Mouse (Mus musculus) midbrain, embryonic 14.5 days (tissue): ENCODE data around the gene Uvrag. TPM values are rescaled to one million over a fixed set of nuclear protein-coding genes. Genes with fewer than 3 reads are reported as not detected.

Experiments used
- ATAC-seq: fragments of 200-750 bp; cut with Nextera tagmentation; 2 replicates; pipeline ENCODE4 v1.8.0; 2017; ENCODE audit warnings: moderate number of reproducible peaks, moderate library complexity; ENCODE audit not compliant: low FRiP score, low TSS enrichment
- DNase-seq: peaks from one replicate; pipeline ENCODE4 v3.0.0-alpha.2; 2015
- H3K27ac ChIP-seq: fragments of 300-500 bp; sonication (generic); replicated peaks from 2 replicates; pipeline ENCODE4 v1.5.1; 2014; ENCODE audit warnings: mild to moderate bottlenecking, low read depth, low read length, moderate library complexity
- H3K27me3 ChIP-seq: fragments of 300-500 bp; sonication (generic); 2 replicates; pipeline ENCODE4 v1.6.1; 2014; ENCODE audit warnings: low read length, control low read depth, mixed read lengths; ENCODE audit not compliant: control insufficient read depth, insufficient read depth
- H3K36me3 ChIP-seq: fragments of 300-500 bp; sonication (generic); 2 replicates; pipeline ENCODE4 v1.6.1; 2014; ENCODE audit warnings: low read length, control low read depth; ENCODE audit not compliant: control insufficient read depth, insufficient read depth
- H3K4me1 ChIP-seq: fragments of 300-500 bp; sonication (generic); 2 replicates; pipeline ENCODE4 v1.6.1; 2014; ENCODE audit warnings: mild to moderate bottlenecking, antibody characterized with exemption, low read length, control low read depth; ENCODE audit not compliant: control insufficient read depth, insufficient read depth
- H3K4me2 ChIP-seq: fragments of 300-500 bp; sonication (generic); 2 replicates; pipeline ENCODE4 v1.6.1; 2014; ENCODE audit warnings: mild to moderate bottlenecking, low read length, moderate library complexity
- H3K4me3 ChIP-seq: fragments of 300-500 bp; sonication (generic); replicated peaks from 2 replicates; pipeline ENCODE4 v1.5.1; 2014; ENCODE audit warnings: low read depth, low read length
- H3K9ac ChIP-seq: fragments of 300-500 bp; sonication (generic); replicated peaks from 2 replicates; pipeline ENCODE4 v1.6.1; 2014; ENCODE audit warnings: mild to moderate bottlenecking, low read length, moderate library complexity
- H3K9me3 ChIP-seq: fragments of 300-500 bp; sonication (generic); 2 replicates; pipeline ENCODE4 v1.6.1; 2016; ENCODE audit warnings: low read length, control low read depth, mixed read lengths; ENCODE audit not compliant: control insufficient read depth
- WGBS: fragments of 180-500 bp; shearing (Covaris S2); extraction: QIAGEN DNeasy Blood & Tissue Kit; methylation state at CpG from one replicate; pipeline ENCODE4 v1.1.7; 2014; 5-methylcytosine and 5-hydroxymethylcytosine counted together
- polyA plus RNA-seq: library from polyadenylated mRNA; unstranded; fragments of >200 nt; fragmentation: Nextera tagmentation; extraction: Ambion mirVana; gene quantifications from 2 replicates; pipeline ENCODE4 v1.2.1, GENCODE M21; 2014

Uvrag gene
- polyA plus RNA-seq, 1 experiment from 2014 or later = 21.0 TPM

GRCm38 (mm10) chr7:98907476-98907875 lies 233.5 kb downstream of the Uvrag start:
- H3K9ac ChIP-seq = no peak overlapping the region
- H3K4me3 ChIP-seq = no peak overlapping the region
- no peaks in the 10 kb centered on the region for H3K4me1 ChIP-seq
- ATAC-seq = no peak
- H3K9me3 ChIP-seq = no peaks in the 10 kb centered on the region
- 79% methylated on average over 4 of the region's 4 CpGs for WGBS
- no peak overlapping the region for H3K27ac ChIP-seq
- no peak overlapping the region for H3K4me2 ChIP-seq
- DNase-seq = no peak
- H3K36me3 ChIP-seq = no peaks in the 10 kb centered on the region
- no peaks in the 10 kb centered on the region for H3K27me3 ChIP-seq

DNA sequence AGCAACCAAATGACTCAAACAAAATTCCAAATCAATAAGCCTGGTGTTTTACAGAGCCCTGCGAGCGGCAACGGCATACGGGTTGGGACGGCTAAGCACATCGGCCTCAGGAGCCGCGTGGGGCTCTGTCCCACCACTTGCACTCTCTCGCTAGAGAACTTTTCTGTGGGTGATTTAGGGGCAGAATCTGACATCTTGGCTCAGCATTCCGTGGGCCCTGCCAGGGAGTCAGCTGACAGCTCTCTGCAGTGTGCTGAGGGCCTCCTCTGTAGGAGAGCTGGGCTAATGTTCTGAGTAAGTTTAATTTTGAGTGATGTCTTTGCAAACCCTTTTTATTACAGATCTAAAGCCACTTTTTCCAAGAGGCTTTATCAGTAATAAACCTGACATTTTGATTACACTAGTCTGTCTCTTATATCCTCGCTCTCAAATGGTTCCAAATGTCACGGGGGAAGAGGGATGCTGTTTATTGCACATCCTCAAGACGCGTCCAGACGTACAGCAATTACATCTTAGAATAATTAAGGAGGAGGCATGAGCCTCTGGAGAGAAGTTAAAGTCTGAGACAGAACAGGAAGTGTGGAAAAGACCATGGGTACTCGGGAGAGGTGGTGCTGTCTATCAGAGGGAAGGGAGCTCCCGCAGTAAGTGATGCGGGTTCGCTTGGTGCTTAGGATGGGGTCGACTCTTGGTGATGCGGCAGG lies 236.1 kb downstream of the Uvrag start:
- DNase-seq (no peak), ATAC-seq (no peak)
- no peaks in the 10 kb centered on the region for H3K9me3 ChIP-seq
- no peak overlapping the region for H3K9ac ChIP-seq
- no peak overlapping the region for H3K27ac ChIP-seq
- H3K36me3 ChIP-seq = no peaks in the 10 kb centered on the region
- 82% methylated on average over 21 of the region's 21 CpGs for WGBS
- no peak overlapping the region for H3K4me2 ChIP-seq
- H3K4me3 ChIP-seq = no peak overlapping the region
- H3K4me1 ChIP-seq = no peaks in the 10 kb centered on the region
- no peaks in the 10 kb centered on the region for H3K27me3 ChIP-seq

- ATAC-seq (no peak), DNase-seq (no peak)
- Histone ChIP-seq H3K9ac (no peak overlapping the region), H3K27ac (no peak overlapping the region), H3K9me3 (no peaks in the 10 kb centered on the region), H3K4me1 (no peaks in the 10 kb centered on the region), H3K27me3 (no peaks in the 10 kb centered on the region), H3K4me2 (no peak overlapping the region), H3K36me3 (no peaks in the 10 kb centered on the region), H3K4me3 (no peak overlapping the region)
- WGBS = 53% methylated on average over 5 of the region's 5 CpGs
These were observed 237.1 kb downstream of the Uvrag start for GRCm38 (mm10) chr7:98903884-98904283.

DNA sequence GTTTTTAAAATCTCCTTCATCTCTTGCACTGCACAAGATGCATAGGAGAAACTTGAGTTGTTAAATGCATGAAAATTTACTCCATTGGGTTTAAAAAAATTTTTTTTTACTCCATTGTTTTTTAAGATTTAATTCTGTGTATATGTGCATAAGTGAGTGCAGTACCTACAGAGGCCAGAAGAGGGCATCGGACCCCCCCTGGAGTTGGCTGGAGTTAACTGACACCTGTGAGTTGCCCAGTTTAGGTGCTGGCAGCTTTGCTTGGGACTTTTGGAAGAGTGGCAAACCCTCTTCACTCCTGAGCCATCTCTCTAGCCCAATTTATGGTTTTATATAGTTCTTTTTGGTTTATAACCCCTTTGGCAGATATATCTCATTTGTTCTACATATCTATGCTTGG lies 239.8 kb downstream of the Uvrag start:
- Histone ChIP-seq H3K36me3 (no peaks in the 10 kb centered on the region), H3K27me3 (no peaks in the 10 kb centered on the region), H3K9me3 (no peaks in the 10 kb centered on the region), H3K9ac (no peak overlapping the region), H3K4me2 (no peak overlapping the region), H3K4me3 (no peak overlapping the region), H3K4me1 (no peaks in the 10 kb centered on the region), H3K27ac (no peak overlapping the region)
- DNase-seq (no peak), ATAC-seq (no peak)
- WGBS = 94% methylated on average over 1 of the region's 1 CpGs

- Histone ChIP-seq H3K36me3 (no peaks in the 10 kb centered on the region), H3K27ac (no peak overlapping the region), H3K4me3 (no peak overlapping the region), H3K9ac (no peak overlapping the region), H3K27me3 (no peaks in the 10 kb centered on the region), H3K9me3 (no peaks in the 10 kb centered on the region), H3K4me2 (no peak overlapping the region), H3K4me1 (0 out of 2 replicates have a peak, but pooled peaks cover 6% of the 10 kb centered on the region)
- ATAC-seq (no peak), DNase-seq (no peak)
- 93% methylated on average over 4 of the region's 4 CpGs for WGBS
These were observed 241.1 kb downstream of the Uvrag start for GRCm38 (mm10) chr7:98899815-98900214.

DNA sequence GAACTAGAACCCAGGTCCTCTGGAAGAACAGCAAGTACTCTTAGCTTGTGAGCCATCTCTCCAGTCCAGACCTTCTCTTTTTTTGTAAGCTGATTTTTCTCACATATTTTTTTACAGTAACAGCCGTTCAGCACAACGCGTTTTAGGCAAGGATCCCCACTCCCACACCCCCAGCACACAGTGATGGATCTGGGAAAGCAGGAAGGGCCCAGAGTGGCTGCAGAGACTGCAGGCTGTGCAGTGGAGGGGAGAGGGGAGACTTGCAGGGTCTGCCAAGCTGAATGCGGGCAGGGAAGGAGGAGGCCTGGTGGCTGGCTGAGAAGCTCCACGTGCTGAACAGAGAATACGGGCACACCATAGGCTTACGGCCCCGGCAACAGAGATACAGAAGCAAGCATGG lies 243.6 kb downstream of the Uvrag start:
- H3K27ac ChIP-seq = no peak overlapping the region
- H3K27me3 ChIP-seq = no peaks in the 10 kb centered on the region
- no peak overlapping the region for H3K4me3 ChIP-seq
- H3K9ac ChIP-seq = no peak overlapping the region
- DNase-seq (no peak), ATAC-seq (no peak)
- no peaks in the 10 kb centered on the region for H3K36me3 ChIP-seq
- H3K9me3 ChIP-seq = no peaks in the 10 kb centered on the region
- WGBS = 95% methylated on average over 8 of the region's 8 CpGs
- 0 out of 2 replicates have a peak, but pooled peaks cover 6% of the 10 kb centered on the region for H3K4me1 ChIP-seq
- H3K4me2 ChIP-seq = no peak overlapping the region

DNA sequence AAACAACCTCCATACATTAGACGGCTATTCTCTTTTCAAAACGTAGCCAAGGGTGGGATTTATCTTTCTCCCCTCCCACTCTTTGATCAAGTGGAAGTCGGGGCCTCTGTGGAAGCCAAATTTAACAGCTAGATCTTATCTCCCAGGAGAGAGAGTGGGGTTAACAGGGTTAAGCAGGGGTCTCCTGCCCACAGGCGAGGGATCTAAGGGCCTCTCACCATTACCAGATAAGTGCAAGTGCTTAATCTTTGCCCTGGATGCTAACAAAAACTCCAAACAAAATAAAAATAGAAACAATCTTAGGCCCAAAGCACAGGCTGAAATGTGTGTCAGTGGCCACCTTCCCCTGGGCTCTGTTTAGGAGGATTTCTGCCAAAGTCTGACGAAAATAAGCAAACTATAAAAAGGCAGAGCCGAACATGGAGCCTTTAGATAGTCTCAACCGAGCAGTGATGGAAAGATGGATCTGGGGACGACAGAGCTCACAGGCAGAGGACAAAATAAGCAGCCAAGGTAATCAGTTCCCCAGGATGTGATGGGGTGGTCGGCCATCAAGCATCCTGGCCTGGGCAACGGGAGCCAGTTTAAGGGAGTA lies 245.3 kb downstream of the Uvrag start:
- H3K36me3 ChIP-seq = no peaks in the 10 kb centered on the region

DNA sequence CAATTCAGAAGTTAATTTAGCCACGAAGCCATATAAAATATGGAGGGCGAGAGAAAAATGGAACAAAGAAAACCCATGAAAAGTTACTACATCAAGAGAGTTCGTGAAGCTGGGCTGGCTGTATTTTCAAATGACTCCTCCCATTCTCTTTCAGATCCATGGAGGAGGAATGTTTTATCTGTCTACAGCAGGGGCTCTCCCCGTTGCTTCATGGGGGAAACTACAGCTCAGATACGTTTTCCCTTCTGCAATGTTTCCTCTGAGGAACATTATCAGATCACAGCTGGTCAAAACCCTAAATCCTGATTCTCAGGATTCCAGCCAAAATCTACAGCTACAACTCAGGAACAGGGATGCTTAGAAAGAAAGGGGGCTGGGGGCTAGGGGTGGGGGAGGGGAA lies 246.2 kb downstream of the Uvrag start:
- DNase-seq (no peak), ATAC-seq (no peak)
- H3K27me3 ChIP-seq = no peaks in the 10 kb centered on the region
- 38% methylated on average over 5 of the region's 5 CpGs for WGBS
- no peak overlapping the region for H3K27ac ChIP-seq
- peaks cover 10% of the 10 kb centered on the region for H3K4me1 ChIP-seq
- H3K9me3 ChIP-seq = no peaks in the 10 kb centered on the region
- no peak overlapping the region for H3K9ac ChIP-seq
- no peak overlapping the region for H3K4me2 ChIP-seq
- no peaks in the 10 kb centered on the region for H3K36me3 ChIP-seq
- no peak overlapping the region for H3K4me3 ChIP-seq

More for the DNA sequence above, 245.3 kb downstream of the Uvrag start:
- Histone ChIP-seq H3K4me2 (no peak overlapping the region), H3K4me3 (no peak overlapping the region), H3K9me3 (no peaks in the 10 kb centered on the region), H3K27ac (no peak overlapping the region), H3K9ac (0 out of 2 replicates have a peak overlapping the region, but pooled peaks have one; percentile 20), H3K4me1 (0 out of 2 replicates have a peak, but pooled peaks cover 6% of the 10 kb centered on the region), H3K27me3 (no peaks in the 10 kb centered on the region)
- WGBS = 46% methylated on average over 10 of the region's 10 CpGs
- ATAC-seq (no peak), DNase-seq (no peak)

- H3K36me3 ChIP-seq = no peaks in the 10 kb centered on the region
- 90% methylated on average over 5 of the region's 5 CpGs for WGBS
- H3K27me3 ChIP-seq = no peaks in the 10 kb centered on the region
- ATAC-seq (no peak), DNase-seq (no peak)
- peaks cover 15% of the 10 kb centered on the region for H3K4me1 ChIP-seq
- H3K9me3 ChIP-seq = no peaks in the 10 kb centered on the region
- no peak overlapping the region for H3K9ac ChIP-seq
- H3K4me2 ChIP-seq = no peak overlapping the region
- H3K27ac ChIP-seq = no peak overlapping the region
- H3K4me3 ChIP-seq = no peak overlapping the region
These were observed 246.6 kb downstream of the Uvrag start for GRCm38 (mm10) chr7:98894305-98894704.
